Mouse (Mus musculus) liver, embryonic 14.5 days (tissue): ENCODE data around the gene Cnih1. TPM values are rescaled to one million over a fixed set of nuclear protein-coding genes. Genes with fewer than 3 reads are reported as not detected.

Experiments
- ATAC-seq: fragments of 200-750 bp; cut with Nextera tagmentation; 2 replicates; pipeline ENCODE4 v1.8.0; 2017; ENCODE audit warnings: moderate number of reproducible peaks, mild to moderate bottlenecking, moderate library complexity; ENCODE audit not compliant: insufficient read depth
- DNase-seq, 3 experiments: peaks; one replicate each; pipeline ENCODE4 v3.0.0-alpha.2; 2012 to 2013; ENCODE audit warnings: low read depth in 3 of 3, low spot score in 3 of 3
- H3K27ac ChIP-seq: fragments of 300-500 bp; sonication (generic); 2 replicates; pipeline ENCODE4 v1.5.1; 2014; ENCODE audit warnings: moderate library complexity, mild to moderate bottlenecking, control low read depth, inconsistent platforms
- H3K27me3 ChIP-seq: fragments of 300-500 bp; sonication (generic); 2 replicates; pipeline ENCODE4 v1.6.1; 2014; ENCODE audit warnings: mild to moderate bottlenecking, low read length, moderate library complexity; ENCODE audit not compliant: control insufficient read depth, insufficient read depth
- H3K36me3 ChIP-seq: fragments of 300-500 bp; sonication (generic); replicated peaks from 2 replicates; pipeline ENCODE4 v1.6.1; 2014; ENCODE audit warnings: low read depth; ENCODE audit not compliant: control insufficient read depth, insufficient read depth
- H3K4me1 ChIP-seq, 2 experiments: fragments of 200-500 bp in 1 of 2; fragments of 300-500 bp in 1 of 2; sonication (generic) in 1 of 2; replicated peaks; 2 replicates each; pipeline ENCODE4 v1.6.1; 2012 to 2014; ENCODE audit warnings: antibody characterized with exemption in 1 of 2, inconsistent platforms in 1 of 2, low read length in 1 of 2; ENCODE audit not compliant: control insufficient read depth in 2 of 2, insufficient read depth in 2 of 2
- H3K4me2 ChIP-seq: fragments of 300-500 bp; sonication (generic); 2 replicates; pipeline ENCODE4 v1.6.1; 2014; ENCODE audit warnings: low read depth, mild to moderate bottlenecking, control low read depth, moderate library complexity
- H3K4me3 ChIP-seq, 2 experiments: fragments of 200-500 bp in 1 of 2; fragments of 300-500 bp in 1 of 2; sonication (generic) in 1 of 2; 2 replicates each; pipeline ENCODE4 v1.5.1; 2012 to 2014; ENCODE audit warnings: low read depth in 2 of 2, low read length in 2 of 2, mild to moderate bottlenecking in 2 of 2, control low read depth in 1 of 2, inconsistent platforms in 1 of 2, moderate library complexity in 1 of 2; ENCODE audit not compliant: insufficient read depth in 1 of 2
- H3K9ac ChIP-seq: fragments of 300-500 bp; sonication (generic); replicated peaks from 2 replicates; pipeline ENCODE4 v1.6.1; 2014; ENCODE audit warnings: mild to moderate bottlenecking, control low read depth, moderate library complexity
- H3K9me3 ChIP-seq: fragments of 300-500 bp; sonication (generic); 2 replicates; pipeline ENCODE4 v1.6.1; 2016; ENCODE audit warnings: low read length, mixed read lengths; ENCODE audit not compliant: control insufficient read depth
- CTCF ChIP-seq: IDR thresholded peaks from 2 replicates; pipeline ENCODE4 v1.5.1; 2016; ENCODE audit warnings: antibody characterized with exemption, low read depth, control low read depth
- EP300 ChIP-seq: IDR thresholded peaks from 2 replicates; pipeline ENCODE4 v1.6.1; 2016; ENCODE audit warnings: antibody characterized with exemption, low read depth
- WGBS: fragments of 180-500 bp; shearing (Covaris S2); extraction: QIAGEN DNeasy Blood & Tissue Kit; methylation state at CpG from one replicate; pipeline ENCODE4 v1.1.7; 2014; ENCODE audit not compliant: insufficient replicate concordance; 5-methylcytosine and 5-hydroxymethylcytosine counted together
- polyA plus RNA-seq, 2 experiments: library from polyadenylated mRNA; depleted of rRNA in 1 of 2; stranded (reverse) in 1 of 2; unstranded in 1 of 2; fragments of >200 nt; fragmentation: Nextera tagmentation in 1 of 2; extraction: Ambion mirVana in 1 of 2; gene quantifications; 2 replicates each; pipeline versions ENCODE4 v1.2.1 to v1.2.3; 2012 to 2014

Gene Cnih1
- polyA plus RNA-seq, 2 experiments: 33.8 to 84.0 TPM

GRCm38 (mm10) chr14:46782187-46782828, 5.9 kb downstream of the Cnih1 start:
- TF ChIP-seq CTCF: no peak
- TF ChIP-seq EP300: no peak
- no peak overlapping the region for H3K4me3 ChIP-seq
- ATAC-seq (no peak), DNase-seq (no peak)
- H3K36me3 ChIP-seq: peaks cover 31% of the 10 kb centered on the region
- H3K4me2 ChIP-seq: no peak overlapping the region
- no peaks in the 10 kb centered on the region for H3K27me3 ChIP-seq
- H3K4me1 ChIP-seq: peaks cover 7 to 9% of the 10 kb centered on the region in 2 experiments
- no peak overlapping the region for H3K27ac ChIP-seq
- no peak overlapping the region for H3K9ac ChIP-seq
- WGBS: 82% methylated on average over 8 of the region's 8 CpGs
- peaks cover 8% of the 10 kb centered on the region for H3K9me3 ChIP-seq

DNA sequence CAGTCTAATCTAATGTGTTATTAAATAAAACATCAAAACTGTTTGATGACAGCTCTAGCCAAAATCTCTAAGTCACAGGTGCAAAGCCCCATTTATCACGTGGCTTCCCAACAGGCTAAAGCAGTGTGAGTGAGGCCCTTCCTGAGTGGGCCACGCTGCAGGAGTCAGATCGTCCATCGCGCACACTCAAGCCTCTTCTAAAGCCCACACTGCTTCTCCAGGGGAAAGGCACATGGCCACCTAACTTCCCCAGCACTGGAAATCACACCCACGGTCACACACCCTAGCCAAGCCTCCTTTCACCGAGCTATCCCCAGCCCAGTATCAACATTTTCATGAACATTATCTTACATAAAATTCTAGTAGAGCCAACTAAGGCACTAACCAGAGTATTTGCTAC, 7.1 kb downstream of the Cnih1 start:
- Histone ChIP-seq H3K27ac (no peak overlapping the region), H3K4me2 (no peak overlapping the region), H3K4me1 (peaks cover 0 to 2% of the 10 kb centered on the region in 2 experiments; a peak in 2 of 4 replicates), H3K4me3 (no peak overlapping the region), H3K36me3 (peaks cover 39% of the 10 kb centered on the region), H3K27me3 (no peaks in the 10 kb centered on the region), H3K9me3 (peaks cover 8% of the 10 kb centered on the region), H3K9ac (no peak overlapping the region)
- DNase-seq: no peak
- WGBS: 78% methylated on average over 7 of the region's 7 CpGs
- no peak for TF ChIP-seq EP300
- no peak for TF ChIP-seq CTCF
- no peak for ATAC-seq

DNA sequence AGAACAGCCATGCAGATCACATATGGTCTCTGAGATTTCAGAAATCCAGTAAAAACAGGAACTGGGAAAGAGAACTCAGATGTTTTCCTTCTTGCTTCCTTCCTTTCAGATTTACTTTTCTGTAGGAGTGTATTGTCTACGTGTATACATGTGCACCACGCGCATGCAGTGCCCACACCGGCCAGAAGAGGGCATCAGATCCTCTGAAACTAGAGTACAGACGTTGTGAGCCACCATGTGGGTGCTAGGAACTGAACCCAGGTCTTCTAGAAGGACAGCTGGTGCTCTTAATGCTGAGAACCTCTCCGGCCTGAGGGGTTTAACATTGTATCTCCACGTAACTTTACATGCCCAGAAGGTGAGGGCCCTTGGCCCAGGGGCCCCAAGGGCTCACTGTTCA, 9.0 kb downstream of the Cnih1 start:
- H3K9ac ChIP-seq: no peak overlapping the region
- H3K27ac ChIP-seq: no peak overlapping the region
- no peak overlapping the region for H3K4me2 ChIP-seq
- H3K4me1 ChIP-seq: no peaks in the 10 kb centered on the region
- peak; percentile 70 for TF ChIP-seq CTCF
- TF ChIP-seq EP300: no peak
- ATAC-seq (no peak), DNase-seq (no peak)
- peaks cover 43% of the 10 kb centered on the region for H3K36me3 ChIP-seq
- peaks cover 8% of the 10 kb centered on the region for H3K9me3 ChIP-seq
- no peaks in the 10 kb centered on the region for H3K27me3 ChIP-seq
- H3K4me3 ChIP-seq: no peak overlapping the region
- WGBS: 88% methylated on average over 7 of the region's 7 CpGs

DNA sequence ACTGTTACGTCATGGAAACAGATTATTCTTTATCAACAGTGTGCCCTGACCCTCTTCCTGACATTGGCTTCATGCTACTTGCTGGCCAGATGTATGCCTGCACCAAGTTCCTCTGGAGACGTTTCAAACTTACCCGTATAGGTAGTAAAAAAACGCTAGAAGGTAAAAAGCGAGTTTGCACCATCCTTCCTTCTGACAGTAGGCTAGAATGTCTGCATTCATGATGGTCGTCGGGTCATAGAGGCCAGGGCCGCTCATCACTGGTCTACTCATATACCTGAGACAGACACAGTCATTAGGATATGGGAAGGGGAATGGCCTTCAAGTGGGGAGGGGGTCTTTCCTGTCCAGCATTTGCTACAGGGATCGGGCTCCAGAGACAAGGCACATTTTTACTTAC, 9.5 kb downstream of the Cnih1 start:
- ATAC-seq (no peak), DNase-seq (no peak)
- H3K4me3 ChIP-seq: no peak overlapping the region
- no peaks in the 10 kb centered on the region for H3K4me1 ChIP-seq
- H3K9ac ChIP-seq: no peak overlapping the region
- H3K27me3 ChIP-seq: no peaks in the 10 kb centered on the region
- TF ChIP-seq CTCF: no peak
- H3K27ac ChIP-seq: no peak overlapping the region
- no peak overlapping the region for H3K4me2 ChIP-seq
- peaks cover 46% of the 10 kb centered on the region for H3K36me3 ChIP-seq
- WGBS: 87% methylated on average over 9 of the region's 9 CpGs
- peaks cover 8% of the 10 kb centered on the region for H3K9me3 ChIP-seq

GRCm38 (mm10) chr14:46770036-46770435, 18.2 kb downstream of the Cnih1 start:
- Histone ChIP-seq H3K9ac (no peak overlapping the region), H3K9me3 (no peaks in the 10 kb centered on the region), H3K27me3 (no peaks in the 10 kb centered on the region), H3K4me3 (no peak overlapping the region), H3K36me3 (peaks cover 64% of the 10 kb centered on the region), H3K27ac (no peak overlapping the region), H3K4me1 (no peaks in the 10 kb centered on the region), H3K4me2 (no peak overlapping the region)
- TF ChIP-seq CTCF: no peak
- TF ChIP-seq EP300: no peak
- DNase-seq (no peak), ATAC-seq (no peak)
- WGBS: 83% methylated on average over 6 of the region's 6 CpGs
